Mouse (Mus musculus) left cerebral cortex, adult 8-10 months (tissue): ENCODE measurements around the gene Tmtc4. TPM values are rescaled to one million over a fixed set of nuclear protein-coding genes. Genes with fewer than 3 reads are reported as not detected.

Experiments
- DNase-seq, 2 experiments: peaks; one replicate each; pipeline ENCODE4 v3.0.0; 2022; ENCODE audit warnings: low spot score in 2 of 2
- total RNA-seq, 4 experiments: library from RNA; stranded (reverse); gene quantifications; 2 replicates each; pipeline ENCODE4 v1.2.4; 2022

Tmtc4 gene
- 10 to 100 TPM; 13.1 to 24.7 (median 20.6) TPM for total RNA-seq

GRCm38 (mm10) chr14:122983226-122984215 is at the start of gene Tmtc4:
Gene Tmtc4, minus strand, starts transcription at chr14:122984035.
- DNase-seq = peak; percentile 85 to 92

- no peak for DNase-seq
Measured at GRCm38 (mm10) chr14:123032435-123032834, 48.6 kb upstream of the Tmtc4 start.

GRCm38 (mm10) chr14:123027876-123028275 is 44.0 kb upstream of the Tmtc4 start:
- DNase-seq = no peak

GRCm38 (mm10) chr14:123022981-123023380 is 39.1 kb upstream of the Tmtc4 start:
- DNase-seq = no peak

GRCm38 (mm10) chr14:123016310-123016709 is 32.5 kb upstream of the Tmtc4 start:
- DNase-seq = no peak

- DNase-seq = no peak
Measured at GRCm38 (mm10) chr14:123015687-123016086, 31.9 kb upstream of the Tmtc4 start.

GRCm38 (mm10) chr14:123009108-123010018 is 25.5 kb upstream of the Tmtc4 start:
- no peak for DNase-seq

- no peak for DNase-seq
Measured at GRCm38 (mm10) chr14:123008672-123009071, 24.8 kb upstream of the Tmtc4 start.

GRCm38 (mm10) chr14:123003715-123004114 is 19.9 kb upstream of the Tmtc4 start:
- DNase-seq = no peak

- no peak for DNase-seq
Measured at GRCm38 (mm10) chr14:123001391-123001790, 17.6 kb upstream of the Tmtc4 start.

GRCm38 (mm10) chr14:122997465-122997864 is 13.6 kb upstream of the Tmtc4 start:
- no peak for DNase-seq

GRCm38 (mm10) chr14:122993935-122994334 is 10.1 kb upstream of the Tmtc4 start:
- DNase-seq = no peak

GRCm38 (mm10) chr14:122992937-122993336 is 9.1 kb upstream of the Tmtc4 start:
- no peak for DNase-seq

GRCm38 (mm10) chr14:122990521-122991052 is 6.8 kb upstream of the Tmtc4 start:
- no peak for DNase-seq

GRCm38 (mm10) chr14:122986404-122986803 is 2.6 kb upstream of the Tmtc4 start:
- no peak for DNase-seq

- DNase-seq = peak; percentile 50 to 61
Measured at GRCm38 (mm10) chr14:122982571-122983225, 1.1 kb downstream of the Tmtc4 start.

- DNase-seq = no peak
Measured at GRCm38 (mm10) chr14:122981831-122982485, 1.9 kb downstream of the Tmtc4 start.

- no peak for DNase-seq
Measured at GRCm38 (mm10) chr14:122978871-122979270, 5.0 kb downstream of the Tmtc4 start.

- DNase-seq = no peak
Measured at GRCm38 (mm10) chr14:122977797-122978140, 6.1 kb downstream of the Tmtc4 start.

GRCm38 (mm10) chr14:122977056-122977796 is 6.6 kb downstream of the Tmtc4 start:
- DNase-seq = no peak
